Mouse (Mus musculus): ENCODE measurements around the gene Gm3500. TPM values are rescaled to one million over a fixed set of nuclear protein-coding genes. Genes with fewer than 3 reads are reported as not detected.
"Not testable (repeated sequence)": the region's sequence is repeated elsewhere in the genome, so short reads cannot be mapped to it uniquely, and the experiment has no call there.

Gene Gm3500
- total RNA-seq (2021): not detected
- long read RNA-seq, experiment 1: 0 reads
- long read RNA-seq, experiment 2: 0 reads

DNA sequence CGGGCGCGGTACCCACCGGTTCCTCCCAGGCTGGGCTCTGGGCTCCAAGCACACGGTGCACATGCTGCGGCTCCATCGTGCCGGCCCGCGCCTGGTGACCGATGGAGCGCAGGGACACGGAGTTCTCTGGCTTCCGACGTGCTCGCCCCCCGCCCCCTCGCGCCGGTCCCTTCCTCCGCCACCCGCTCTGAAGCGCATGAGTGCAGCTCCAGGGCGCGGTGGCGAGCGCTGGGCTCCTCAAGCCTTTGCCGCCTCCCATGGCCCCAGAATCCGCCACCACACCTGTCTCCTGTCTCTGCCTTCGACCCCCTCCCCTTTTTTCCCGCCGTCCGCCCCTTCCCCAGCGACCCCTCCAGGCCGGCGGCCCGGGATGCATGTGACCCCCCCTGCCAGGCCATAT lies at the start of gene Gm3500:
Gm3500 (minus strand) TSS at position 101 of the 400 bp plus-strand sequence.
- DNase-seq (ENCODE audit: low spot score in 2 of 2): not testable (repeated sequence)

DNA sequence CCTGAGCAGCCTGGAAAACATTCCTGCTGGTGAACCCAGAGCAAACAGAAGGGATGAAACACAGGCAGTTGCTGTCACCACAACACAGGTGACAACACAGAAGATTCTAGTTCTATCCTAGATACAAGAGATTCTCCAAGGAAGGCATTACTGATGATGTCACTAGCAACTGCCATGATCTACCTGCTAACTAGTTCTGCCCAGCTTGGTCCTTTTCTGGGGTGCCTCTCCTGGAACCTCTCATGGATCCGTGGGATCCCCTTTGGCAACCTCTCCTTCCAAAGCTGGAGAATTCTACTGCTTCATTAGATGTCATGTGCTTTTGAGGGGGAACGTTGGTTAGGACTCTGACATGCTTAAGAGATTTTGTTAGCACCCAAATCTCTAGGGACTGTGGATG lies 54.0 kb downstream of the Gm3500 start, which contains the start of gene Gm3542:
Gm3542 (minus strand) TSS at position 101 of the 400 bp plus-strand sequence.
- not testable (repeated sequence) for DNase-seq (ENCODE audit: low spot score in 2 of 2)

Other genes with a start within 250 kb of the Gm3500 start
- not detected for gene Gm3317, start 224.5 kb downstream of the Gm3500 start, total RNA-seq (2021)
- not detected for gene Gm8271, start 203.3 kb downstream of the Gm3500 start, total RNA-seq (2021)
- gene Gm3526, start 128.5 kb downstream of the Gm3500 start, total RNA-seq (2021): not detected
- gene Gm3542, start 54.1 kb downstream of the Gm3500 start, total RNA-seq (2021): not detected
- gene Gm3194, start 66.4 kb upstream of the Gm3500 start, total RNA-seq (2021): 1 to 10 TPM; 1.6 to 2.3 TPM
- gene Gm8246, start 88.8 kb upstream of the Gm3500 start, total RNA-seq (2021): not detected
- not detected for gene Gm3187, start 95.2 kb upstream of the Gm3500 start, total RNA-seq (2021)
- 1 to 10 TPM; 1.3 to 1.7 TPM for gene Gm3488, start 112.6 kb upstream of the Gm3500 start, total RNA-seq (2021)
- not detected for gene Gm3532, start 149.4 kb upstream of the Gm3500 start, total RNA-seq (2021)
- not detected for gene Gm8265, start 244.0 kb upstream of the Gm3500 start, total RNA-seq (2021)